Mouse (Mus musculus): ENCODE measurements around the gene Capza2. TPM values are rescaled to one million over a fixed set of nuclear protein-coding genes. Genes with fewer than 3 reads are reported as not detected.
A peak's percentile ranks its signal among the peaks of the same experiment; 100 is the strongest.
"Not testable (repeated sequence)": the region's sequence is repeated elsewhere in the genome, so short reads cannot be mapped to it uniquely, and the experiment has no call there.

Capza2 gene
- polyA plus RNA-seq, 1 experiment = 2.8 TPM

DNA sequence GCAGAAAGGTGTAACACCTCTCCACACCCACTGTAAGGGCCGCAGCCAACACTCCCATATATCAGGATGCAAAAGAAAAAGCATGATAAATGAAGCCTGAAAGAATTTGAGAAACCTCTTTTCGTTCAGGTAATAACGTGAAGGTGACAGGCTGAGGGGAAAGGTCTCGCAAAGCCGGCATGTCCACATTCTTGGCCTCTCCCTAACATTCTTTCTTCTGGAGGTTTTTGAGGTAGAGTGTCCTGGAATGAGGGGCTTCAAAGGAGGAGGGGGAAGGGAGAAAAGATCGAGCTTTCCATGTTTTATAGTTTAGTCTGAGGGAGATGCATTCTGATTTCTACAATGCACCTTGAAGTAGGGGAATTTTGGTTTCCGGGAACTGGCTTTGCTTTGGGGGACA lies 56.6 kb downstream of the Capza2 start, which contains the start of gene St7:
Gene St7 (plus strand): TSS at position 287 of the 400 bp plus-strand sequence.
- TF ChIP-seq CTCF (IDR thresholded peaks at IDR 0.05; ENCODE audit: extremely low read depth, insufficient read length, insufficient replicate concordance, low read depth, low read length) = no peak
- no peak for TF ChIP-seq POLR2A (IDR thresholded peaks at IDR 0.05; ENCODE audit: low read depth, low read length)
- 86% methylated on average over 7 of the region's 7 CpGs for WGBS
- H3K4me1 ChIP-seq (ENCODE audit: control insufficient read depth, insufficient read depth, insufficient read length, low read length) = no peaks in the 10 kb centered on the region
- peak within 1 kb of the TSS; percentile 79 for H3K4me3 ChIP-seq (ENCODE audit: low read depth, low read length)
- 0 out of 2 replicates have a peak within 1 kb of the TSS, but pooled peaks have one; percentile 57 for H3K27ac ChIP-seq (ENCODE audit: insufficient read depth, low read depth, low read length)
- no peaks in the 10 kb centered on the region for H3K36me3 ChIP-seq (ENCODE audit: control insufficient read depth, insufficient read depth, low read length)
- no peaks in the 10 kb centered on the region for H3K27me3 ChIP-seq (ENCODE audit: control insufficient read depth, insufficient read depth, low read length)

DNA sequence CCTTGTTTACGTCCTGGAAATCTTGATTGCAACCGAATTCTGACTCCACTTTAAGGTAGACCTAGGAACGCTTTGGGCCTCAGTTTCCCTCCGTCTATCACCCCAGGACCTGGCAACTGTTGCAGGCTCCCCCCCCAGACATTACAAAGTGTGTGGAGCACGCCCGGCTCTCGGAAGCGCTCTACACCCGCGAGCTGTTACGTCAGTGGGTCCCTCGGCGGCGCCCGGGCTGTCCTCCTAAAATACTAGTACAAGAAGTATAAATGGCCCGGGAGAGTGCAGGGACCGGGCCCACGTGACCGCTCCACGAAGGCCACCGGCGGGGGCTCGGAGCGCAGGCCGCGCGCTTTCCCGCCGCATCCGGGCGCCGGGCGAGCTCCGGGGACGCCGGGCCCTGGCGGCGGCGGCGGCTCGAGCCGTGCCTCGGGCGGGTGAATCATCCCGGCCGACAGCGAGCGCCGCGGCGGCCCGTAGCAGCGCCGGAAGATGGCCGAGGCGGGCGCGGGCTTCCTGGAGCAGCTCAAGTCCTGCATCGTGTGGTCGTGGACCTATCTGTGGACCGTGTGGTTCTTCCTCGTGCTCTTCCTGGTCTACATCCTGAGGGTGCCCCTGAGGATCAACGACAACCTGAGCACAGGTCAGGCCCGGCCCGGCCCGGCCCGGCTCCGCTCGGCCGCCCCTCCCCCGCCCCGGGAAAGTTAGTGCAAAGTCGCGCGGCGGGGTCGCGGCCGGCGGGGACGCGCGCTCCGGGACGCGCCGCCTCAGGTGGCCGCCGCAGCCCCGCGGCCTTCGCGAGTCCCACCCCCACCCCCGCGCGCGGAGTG lies 57.9 kb downstream of the Capza2 start:
- Histone ChIP-seq H3K4me1 (ENCODE audit: control insufficient read depth, insufficient read depth, insufficient read length, low read length) (no peaks in the 10 kb centered on the region), H3K4me3 (ENCODE audit: low read depth, low read length) (peak overlapping the region; percentile 79), H3K36me3 (ENCODE audit: control insufficient read depth, insufficient read depth, low read length) (no peaks in the 10 kb centered on the region), H3K27me3 (ENCODE audit: control insufficient read depth, insufficient read depth, low read length) (no peaks in the 10 kb centered on the region), H3K27ac (ENCODE audit: insufficient read depth, low read depth, low read length) (peak overlapping the region; percentile 60)
- WGBS = under 1% methylated on average over 85 of the region's 97 CpGs
- no peak for TF ChIP-seq CTCF (IDR thresholded peaks at IDR 0.05; ENCODE audit: extremely low read depth, insufficient read length, insufficient replicate concordance, low read depth, low read length)
- no peak; the same call in 1 of the 2 replicates for TF ChIP-seq POLR2A (IDR thresholded peaks at IDR 0.05; ENCODE audit: low read depth, low read length)

DNA sequence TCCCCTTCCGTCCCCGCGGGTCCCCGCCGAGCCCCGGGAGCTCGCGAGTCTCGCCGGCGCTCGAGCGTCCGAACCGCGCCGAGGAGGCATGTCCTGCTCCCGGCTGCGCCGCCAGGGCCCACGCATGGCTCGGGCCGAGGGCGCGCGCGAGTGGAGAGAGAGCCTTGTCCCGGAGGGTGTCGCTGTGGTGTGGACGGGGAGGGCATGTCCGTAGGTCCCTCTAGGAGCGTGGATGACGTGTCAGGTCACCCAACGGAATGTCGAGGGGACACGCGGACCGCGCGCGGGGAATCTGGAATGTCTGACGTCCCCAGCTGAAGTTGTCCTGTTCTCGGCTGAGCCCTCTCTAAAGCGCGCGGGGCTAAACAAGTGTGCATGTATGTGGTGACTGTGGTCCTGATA lies 58.5 kb downstream of the Capza2 start:
- H3K27me3 ChIP-seq (ENCODE audit: control insufficient read depth, insufficient read depth, low read length) = no peaks in the 10 kb centered on the region
- no peaks in the 10 kb centered on the region for H3K4me1 ChIP-seq (ENCODE audit: control insufficient read depth, insufficient read depth, insufficient read length, low read length)
- under 1% methylated on average over 46 of the region's 46 CpGs for WGBS
- H3K27ac ChIP-seq (ENCODE audit: insufficient read depth, low read depth, low read length) = peak overlapping the region; percentile 60
- peak; percentile 17; the same call in 1 of the 2 replicates for TF ChIP-seq CTCF (IDR thresholded peaks at IDR 0.05; ENCODE audit: extremely low read depth, insufficient read length, insufficient replicate concordance, low read depth, low read length)
- TF ChIP-seq POLR2A (IDR thresholded peaks at IDR 0.05; ENCODE audit: low read depth, low read length) = no peak
- H3K4me3 ChIP-seq (ENCODE audit: low read depth, low read length) = peak overlapping the region; percentile 79
- no peaks in the 10 kb centered on the region for H3K36me3 ChIP-seq (ENCODE audit: control insufficient read depth, insufficient read depth, low read length)

DNA sequence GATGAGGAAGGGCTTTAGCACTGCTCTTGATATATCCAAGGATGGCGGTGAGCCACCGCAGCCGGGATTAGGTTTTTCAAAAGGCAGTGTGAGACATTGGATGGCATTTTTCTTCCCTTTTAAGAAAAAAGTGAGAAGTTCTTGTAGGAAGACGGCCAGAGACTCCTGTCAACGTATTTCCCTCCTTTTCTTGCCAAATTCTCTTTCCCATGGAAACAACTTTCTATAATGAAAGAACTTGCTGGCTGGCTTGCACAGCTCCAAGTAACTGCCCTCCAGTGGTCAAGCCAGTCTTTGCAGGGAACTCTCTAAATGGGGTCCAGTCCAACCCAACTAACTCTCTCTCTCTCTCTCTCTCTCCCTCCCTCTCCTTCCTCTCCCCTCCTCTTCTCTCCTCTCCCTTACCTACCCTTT lies 60.3 kb downstream of the Capza2 start:
- Histone ChIP-seq H3K36me3 (ENCODE audit: control insufficient read depth, insufficient read depth, low read length) (no peaks in the 10 kb centered on the region), H3K4me3 (ENCODE audit: low read depth, low read length) (no peak overlapping the region), H3K4me1 (ENCODE audit: control insufficient read depth, insufficient read depth, insufficient read length, low read length) (no peaks in the 10 kb centered on the region), H3K27ac (ENCODE audit: insufficient read depth, low read depth, low read length) (no peak overlapping the region), H3K27me3 (ENCODE audit: control insufficient read depth, insufficient read depth, low read length) (no peaks in the 10 kb centered on the region)
- 64% methylated on average over 5 of the region's 5 CpGs for WGBS
- no peak for TF ChIP-seq POLR2A (IDR thresholded peaks at IDR 0.05; ENCODE audit: low read depth, low read length)
- TF ChIP-seq CTCF (IDR thresholded peaks at IDR 0.05; ENCODE audit: extremely low read depth, insufficient read length, insufficient replicate concordance, low read depth, low read length) = peak; percentile 60; the same call in 1 of the 2 replicates

DNA sequence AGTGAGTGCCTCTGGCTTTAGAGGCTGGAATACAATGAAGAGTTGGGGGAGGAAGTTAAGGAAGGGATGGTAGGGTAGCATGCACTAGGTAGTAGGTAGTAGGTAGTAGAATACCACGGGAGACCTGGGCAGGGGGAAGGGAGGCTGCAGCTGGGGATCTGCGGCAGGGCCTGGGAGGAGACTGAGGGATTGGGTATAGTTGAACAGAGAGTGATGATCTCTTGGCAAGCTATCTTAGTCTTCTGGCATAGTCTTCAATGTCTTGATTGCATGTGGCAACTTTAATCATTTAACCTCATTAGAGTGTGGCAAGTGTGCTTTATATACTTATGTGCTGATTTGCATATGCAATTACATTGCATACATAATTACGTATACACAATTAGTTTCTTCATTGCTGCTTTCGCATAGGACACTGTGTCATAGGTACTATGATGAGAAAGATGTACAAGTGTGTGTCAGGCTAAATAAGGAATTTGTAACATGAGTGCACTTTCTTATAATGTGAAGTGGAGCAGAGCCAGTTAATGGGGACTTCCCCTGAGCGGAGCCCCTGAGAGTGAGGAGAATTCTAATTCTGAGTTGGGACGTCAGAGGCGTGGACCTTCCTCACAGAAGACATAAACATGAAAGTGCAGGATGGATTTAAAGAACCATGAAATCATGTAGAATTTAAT lies 65.0 kb downstream of the Capza2 start:
- Histone ChIP-seq H3K27ac (ENCODE audit: insufficient read depth, low read depth, low read length) (no peak overlapping the region), H3K36me3 (ENCODE audit: control insufficient read depth, insufficient read depth, low read length) (no peaks in the 10 kb centered on the region), H3K4me3 (ENCODE audit: low read depth, low read length) (no peak overlapping the region), H3K27me3 (ENCODE audit: control insufficient read depth, insufficient read depth, low read length) (no peaks in the 10 kb centered on the region), H3K4me1 (ENCODE audit: control insufficient read depth, insufficient read depth, insufficient read length, low read length) (no peaks in the 10 kb centered on the region)
- TF ChIP-seq CTCF (IDR thresholded peaks at IDR 0.05; ENCODE audit: extremely low read depth, insufficient read length, insufficient replicate concordance, low read depth, low read length) (no peak), POLR2A (IDR thresholded peaks at IDR 0.05; ENCODE audit: low read depth, low read length) (no peak)
- 76% methylated on average over 7 of the region's 7 CpGs for WGBS

DNA sequence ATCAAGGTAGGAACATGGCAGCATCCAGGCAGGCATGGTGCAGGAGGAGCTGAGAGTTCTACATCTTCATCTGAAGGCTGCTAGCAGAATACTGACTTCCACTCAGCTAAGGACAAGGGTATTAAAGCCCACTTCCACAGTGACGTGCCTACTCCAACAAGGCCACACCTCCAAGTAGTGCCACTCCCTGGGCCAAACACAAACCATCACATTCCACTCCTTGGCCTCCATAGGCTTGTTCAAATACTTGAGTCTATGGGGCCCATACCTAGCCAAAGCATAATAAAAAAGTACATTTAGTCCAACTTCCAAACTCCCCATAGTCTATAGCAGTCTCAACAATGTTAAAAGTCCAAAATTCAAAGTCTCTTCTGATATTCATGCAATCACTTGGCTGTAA lies 68.0 kb downstream of the Capza2 start:
- H3K4me1 ChIP-seq (ENCODE audit: control insufficient read depth, insufficient read depth, insufficient read length, low read length); H3K4me3 ChIP-seq (ENCODE audit: low read depth, low read length); H3K27ac ChIP-seq (ENCODE audit: insufficient read depth, low read depth, low read length); H3K27me3 ChIP-seq (ENCODE audit: control insufficient read depth, insufficient read depth, low read length); H3K36me3 ChIP-seq (ENCODE audit: control insufficient read depth, insufficient read depth, low read length): not testable (repeated sequence)
- WGBS = 37% methylated on average over 1 of the region's 1 CpGs

DNA sequence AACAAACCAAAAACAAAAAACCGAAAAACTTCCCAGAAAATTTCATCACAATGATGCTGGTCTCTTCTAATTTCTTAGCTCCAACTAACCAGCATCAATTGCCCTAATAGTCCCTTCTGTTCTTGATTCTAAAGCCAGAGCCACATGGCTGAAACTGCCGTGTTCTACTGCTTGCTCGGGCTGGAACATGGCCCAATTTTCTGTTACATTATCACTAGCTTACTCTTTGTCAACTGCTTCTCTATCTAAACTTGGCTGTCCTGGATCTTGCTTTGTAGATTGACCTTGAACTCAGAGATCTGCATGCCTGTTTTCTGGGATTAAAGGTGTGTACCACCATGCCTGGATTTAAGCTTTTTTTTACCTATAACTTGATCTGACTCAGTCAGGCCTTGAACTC lies 69.9 kb downstream of the Capza2 start:
- Histone ChIP-seq H3K4me3 (ENCODE audit: low read depth, low read length) (no peak overlapping the region), H3K27me3 (ENCODE audit: control insufficient read depth, insufficient read depth, low read length) (no peaks in the 10 kb centered on the region), H3K4me1 (ENCODE audit: control insufficient read depth, insufficient read depth, insufficient read length, low read length) (no peaks in the 10 kb centered on the region), H3K27ac (ENCODE audit: insufficient read depth, low read depth, low read length) (no peak overlapping the region), H3K36me3 (ENCODE audit: control insufficient read depth, insufficient read depth, low read length) (no peaks in the 10 kb centered on the region)
- 56% methylated on average over 3 of the region's 3 CpGs for WGBS
- TF ChIP-seq POLR2A (IDR thresholded peaks at IDR 0.05; ENCODE audit: low read depth, low read length) = no peak
- no peak for TF ChIP-seq CTCF (IDR thresholded peaks at IDR 0.05; ENCODE audit: extremely low read depth, insufficient read length, insufficient replicate concordance, low read depth, low read length)

Other genes starting within 250 kb of the Capza2 start
- 4.6 and 4.7 TPM in 2 replicates for gene Met, start 172.4 kb upstream of the Capza2 start, polyA plus RNA-seq (2012; rRNA removed)
- gene St7, start 56.7 kb downstream of the Capza2 start, polyA plus RNA-seq (2012; rRNA removed) = 2.6 and 3.3 TPM in 2 replicates